7 mouse cellular contexts compared by ENCODE assay signal in the genomic region with DNA sequence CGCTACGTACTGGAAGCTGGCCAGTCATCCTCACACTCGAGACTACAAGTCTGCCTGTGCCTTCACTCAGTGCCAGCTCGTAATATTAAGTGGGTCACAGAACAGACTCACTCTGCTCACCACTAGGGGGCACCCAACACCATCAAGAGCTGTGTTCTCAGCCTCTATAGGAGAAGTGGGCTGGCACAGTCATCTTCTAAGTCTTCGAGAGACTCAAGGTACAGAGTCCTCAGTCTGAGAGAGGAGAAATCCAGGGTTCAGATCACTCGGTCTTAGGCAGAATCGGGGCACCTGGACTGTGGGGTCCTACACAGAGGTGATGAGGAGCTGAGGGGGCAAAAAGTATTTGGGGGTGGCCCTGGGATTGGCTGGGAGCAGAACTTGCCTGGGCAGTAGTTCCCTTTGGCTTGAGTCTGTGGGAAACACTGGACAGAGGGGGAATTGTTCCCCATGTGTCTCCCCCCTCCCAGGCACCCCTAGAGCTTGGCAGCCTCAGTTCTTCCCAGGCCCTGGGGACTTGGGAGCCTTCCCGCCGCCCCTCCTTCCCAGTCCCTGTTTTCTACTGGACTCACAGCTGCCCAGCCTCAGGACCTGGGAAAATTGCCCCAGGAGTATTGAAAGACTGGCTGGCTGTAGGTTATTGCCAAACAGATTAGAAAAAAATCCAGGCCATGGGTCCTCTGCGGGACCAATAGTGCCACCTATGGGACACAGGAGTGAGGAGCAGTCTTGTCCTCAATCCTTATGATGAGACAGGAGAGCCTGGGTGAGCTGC. TPM values are rescaled to one million over a fixed set of nuclear protein-coding genes. Genes with fewer than 3 reads are reported as not detected.
A peak's percentile ranks its signal among the peaks of the same experiment; 100 is the strongest.
DNase-seq lines count a peak whose midpoint lies in the region; ATAC-seq lines count a peak whose summit lies in the region.

No protein-coding gene starts in this region.

- peak overlapping the region; percentile 22; the same call in 1 of the 2 replicates for H3K4me2 ChIP-seq in midbrain, embryonic 13.5 days (replicated peaks)

- H3K4me3 ChIP-seq in limb, embryonic 10.5 days, result peak overlapping the region; percentile 27; the same call in 1 of the 2 replicates
- no peak overlapping the region for H3K4me3 ChIP-seq in midbrain, embryonic 13.5 days (replicated peaks)

- peaks cover 16% of the 10 kb centered on the region for H3K4me1 ChIP-seq in limb, embryonic 10.5 days
- H3K4me1 ChIP-seq in midbrain, embryonic 13.5 days (replicated peaks), result peaks cover 13% of the 10 kb centered on the region

- peak overlapping the region; percentile 65 for H3K27ac ChIP-seq in limb, embryonic 10.5 days
- peak overlapping the region; percentile 45; the same call in 1 of the 2 replicates for H3K27ac ChIP-seq in midbrain, embryonic 13.5 days

- H3K36me3 ChIP-seq in limb, embryonic 10.5 days, result no peaks in the 10 kb centered on the region
- no peaks in the 10 kb centered on the region for H3K36me3 ChIP-seq in midbrain, embryonic 13.5 days

- DNase-seq in adrenal gland, adult 8-10 months, result peak; percentile 88
- peak; percentile 85 for DNase-seq in embryo, embryonic 9.5 days (ENCODE audit: extremely low spot score)
- DNase-seq in kidney, adult 11 months, result peak; percentile 92
- DNase-seq in limb, embryonic 10.5 days (ENCODE audit: low spot score), result peak; percentile 92
- DNase-seq in spleen, adult 12 weeks (ENCODE audit: low spot score), result peak; percentile 73

- WGBS in limb, embryonic 10.5 days, result 9% methylated on average over 10 of the region's 10 CpGs
- WGBS in midbrain, embryonic 13.5 days, result 7% methylated on average over 10 of the region's 10 CpGs

- H3K9me3 ChIP-seq in limb, embryonic 10.5 days (replicated peaks), result no peaks in the 10 kb centered on the region
- H3K9me3 ChIP-seq in midbrain, embryonic 13.5 days, result no peaks in the 10 kb centered on the region

- ATAC-seq in granulocyte monocyte progenitor cell, adult 5-6 weeks (replicated peaks; ENCODE audit: poor library complexity, severe bottlenecking), result peak; percentile 56
- peak; percentile 67 for ATAC-seq in midbrain, embryonic 13.5 days

- no peak overlapping the region for H3K9ac ChIP-seq in midbrain, embryonic 13.5 days (replicated peaks)

- no peaks in the 10 kb centered on the region for H3K27me3 ChIP-seq in limb, embryonic 10.5 days (ENCODE audit: low read depth, poor library complexity, severe bottlenecking)
- H3K27me3 ChIP-seq in midbrain, embryonic 13.5 days, result 0 out of 2 replicates have a peak, but pooled peaks cover 3% of the 10 kb centered on the region

RNA-seq across cellular contexts. Expression of gene Clptm1, which starts 4.3 kb away (rescaled TPM):
- total RNA-seq in adrenal gland, adult 8-10 months (2022), result 100 to 1,000 TPM; 164 to 180 (median 179) TPM
- 29.9 and 41.7 TPM in 2 replicates for total RNA-seq in granulocyte monocyte progenitor cell, adult 5-6 weeks (2014; fragmentation: Nextera tagmentation)
- total RNA-seq in granulocyte monocyte progenitor cell, adult 5-6 weeks (2017), result 32.0 and 36.5 TPM in 2 replicates
- polyA plus RNA-seq in limb, embryonic 10.5 days (2016; fragmentation: Nextera tagmentation; extraction: Ambion mirVana), result 84.5 and 86.3 TPM in 2 replicates
- polyA plus RNA-seq in midbrain, embryonic 13.5 days (2015; fragmentation: Nextera tagmentation; extraction: Ambion mirVana), result 86.6 and 97.5 TPM in 2 replicates

RNA-seq across cellular contexts. Expression of gene Apoc2, which starts 8.6 kb away (rescaled TPM):
- total RNA-seq in adrenal gland, adult 8-10 months (2022), result 1 to 10 TPM in 3 of 4 experiments, not detected in 1; 1.0 to 2.6 (median 1.4) TPM
- total RNA-seq in granulocyte monocyte progenitor cell, adult 5-6 weeks (2014; fragmentation: Nextera tagmentation), result 3.3 and 5.9 TPM in 2 replicates
- 1.3 TPM in 1 of 2 replicates, not detected in the other for total RNA-seq in granulocyte monocyte progenitor cell, adult 5-6 weeks (2017)
- polyA plus RNA-seq in limb, embryonic 10.5 days (2016; fragmentation: Nextera tagmentation; extraction: Ambion mirVana), result 0.28 TPM in 1 of 2 replicates, not detected in the other
- polyA plus RNA-seq in midbrain, embryonic 13.5 days (2015; fragmentation: Nextera tagmentation; extraction: Ambion mirVana), result 0.23 TPM in 1 of 2 replicates, not detected in the other

RNA-seq across cellular contexts. Expression of gene Gm44805, which starts 12.1 kb away (rescaled TPM):
- total RNA-seq in adrenal gland, adult 8-10 months (2022), result 1 to 10 TPM in 2 of 4 experiments, under 1 TPM in 1, not detected in 1; 0.54 to 3.0 (median 1.9) TPM
- total RNA-seq in granulocyte monocyte progenitor cell, adult 5-6 weeks (2014; fragmentation: Nextera tagmentation), result not detected in 2 replicates
- not detected in 2 replicates for total RNA-seq in granulocyte monocyte progenitor cell, adult 5-6 weeks (2017)
- not detected in 2 replicates for polyA plus RNA-seq in limb, embryonic 10.5 days (2016; fragmentation: Nextera tagmentation; extraction: Ambion mirVana)
- polyA plus RNA-seq in midbrain, embryonic 13.5 days (2015; fragmentation: Nextera tagmentation; extraction: Ambion mirVana), result not detected in 2 replicates

RNA-seq across cellular contexts. Expression of gene Apoc4, which starts 12.1 kb away (rescaled TPM):
- total RNA-seq in adrenal gland, adult 8-10 months (2022), result 100 to 1,000 TPM in 2 of 4 experiments, 10 to 100 TPM in 2; 48.6 to 249 (median 89.6) TPM
- total RNA-seq in granulocyte monocyte progenitor cell, adult 5-6 weeks (2014; fragmentation: Nextera tagmentation), result not detected in 2 replicates
- total RNA-seq in granulocyte monocyte progenitor cell, adult 5-6 weeks (2017), result not detected in 2 replicates
- 0.06 TPM in 1 of 2 replicates, not detected in the other for polyA plus RNA-seq in limb, embryonic 10.5 days (2016; fragmentation: Nextera tagmentation; extraction: Ambion mirVana)
- polyA plus RNA-seq in midbrain, embryonic 13.5 days (2015; fragmentation: Nextera tagmentation; extraction: Ambion mirVana), result not detected in 2 replicates

RNA-seq across cellular contexts. Expression of gene Apoc1, which starts 23.3 kb away (rescaled TPM):
- 100 to 1,000 TPM in 2 of 4 experiments, 10 to 100 TPM in 2; 11.6 to 554 (median 210) TPM for total RNA-seq in adrenal gland, adult 8-10 months (2022)
- total RNA-seq in granulocyte monocyte progenitor cell, adult 5-6 weeks (2014; fragmentation: Nextera tagmentation), result 10.3 and 17.9 TPM in 2 replicates
- 0.57 and 10.6 TPM in 2 replicates for total RNA-seq in granulocyte monocyte progenitor cell, adult 5-6 weeks (2017)
- polyA plus RNA-seq in limb, embryonic 10.5 days (2016; fragmentation: Nextera tagmentation; extraction: Ambion mirVana), result 3.0 and 4.8 TPM in 2 replicates
- polyA plus RNA-seq in midbrain, embryonic 13.5 days (2015; fragmentation: Nextera tagmentation; extraction: Ambion mirVana), result 0.94 and 1.0 TPM in 2 replicates
